Mouse (Mus musculus): Measurements from ENCODE around the gene Iqcm. TPM values are rescaled to one million over a fixed set of nuclear protein-coding genes. Genes with fewer than 3 reads are reported as not detected.
"Not testable (repeated sequence)": the region's sequence is repeated elsewhere in the genome, so short reads cannot be mapped to it uniquely, and the experiment has no call there.

The Iqcm gene
- polyA plus RNA-seq (2012; fragmentation: generic; extraction: Trizol) = not detected

- Histone ChIP-seq H3K4me2 (ENCODE audit: low read depth) (no peak within 1 kb of the TSS), H3K4me3 (no peak within 1 kb of the TSS), H3K36me3 (ENCODE audit: control insufficient read depth, insufficient read depth) (no peaks in the 10 kb centered on the region), H3K27me3 (ENCODE audit: control insufficient read depth, insufficient read depth, insufficient read length) (no peaks in the 10 kb centered on the region), H3ac (ENCODE audit: control insufficient read depth, insufficient read length) (no peak within 1 kb of the TSS), H3K79me2 (ENCODE audit: control insufficient read depth, insufficient read depth) (no peaks in the 10 kb centered on the region)
- TF ChIP-seq POLR2AphosphoS2 (IDR thresholded peaks at IDR 0.05; ENCODE audit: insufficient read length, low read depth) = no peak
- no peak for TF ChIP-seq USF1 (IDR thresholded peaks at IDR 0.05; ENCODE audit: low read depth)
- no peak for TF ChIP-seq E2F4 (IDR thresholded peaks at IDR 0.05; ENCODE audit: insufficient read depth)
- TF ChIP-seq TCF12 (IDR thresholded peaks at IDR 0.05; ENCODE audit: insufficient read depth, poor library complexity, severe bottlenecking) = no peak
- no peak for TF ChIP-seq MYOD1 (IDR thresholded peaks at IDR 0.05; ENCODE audit: control insufficient read depth in 1 of 3, insufficient read length in 2 of 3, low read depth in 2 of 3)
- TF ChIP-seq REST (IDR thresholded peaks at IDR 0.05; ENCODE audit: insufficient read depth, insufficient read length) = no peak
- TF ChIP-seq CEBPB (IDR thresholded peaks at IDR 0.05; ENCODE audit: insufficient read depth, poor library complexity, severe bottlenecking) = no peak
- TF ChIP-seq MYOG (IDR thresholded peaks at IDR 0.05; ENCODE audit: control insufficient read depth in 1 of 3, insufficient read depth in 1 of 3, insufficient read length in 2 of 3, low read depth in 2 of 3) = no peak
- TF ChIP-seq POLR2A (IDR thresholded peaks at IDR 0.05; ENCODE audit: insufficient read length, low read depth) = no peak
- no peak for TF ChIP-seq MAX (IDR thresholded peaks at IDR 0.05; ENCODE audit: low read depth)
- TF ChIP-seq SRF (IDR thresholded peaks at IDR 0.05; ENCODE audit: control insufficient read depth, insufficient read length, low read depth) = no peak
- no peak for TF ChIP-seq TCF3 (IDR thresholded peaks at IDR 0.05; ENCODE audit: insufficient read length, low read depth)
Observed at GRCm38 (mm10) chr8:75448394-75448793, at the start of gene Iqcm. TSS of gene Iqcm (plus strand) at chr8:75448694.

GRCm38 (mm10) chr8:75406489-75406888 lies 42.0 kb upstream of the Iqcm start, which contains the start of gene Gm10358:
TSS of gene Gm10358 (minus strand) at chr8:75406589.
- Histone ChIP-seq H3K4me3 (no peak within 1 kb of the TSS), H3ac (ENCODE audit: control insufficient read depth, insufficient read length) (no peak within 1 kb of the TSS), H3K4me2 (ENCODE audit: low read depth) (no peak within 1 kb of the TSS), H3K79me2 (ENCODE audit: control insufficient read depth, insufficient read depth) (no peaks in the 10 kb centered on the region), H3K27me3 (ENCODE audit: control insufficient read depth, insufficient read depth, insufficient read length) (no peaks in the 10 kb centered on the region), H3K36me3 (ENCODE audit: control insufficient read depth, insufficient read depth) (no peaks in the 10 kb centered on the region)
- TF ChIP-seq E2F4 (IDR thresholded peaks at IDR 0.05; ENCODE audit: insufficient read depth) (no peak), USF1 (IDR thresholded peaks at IDR 0.05; ENCODE audit: low read depth) (no peak), POLR2A (IDR thresholded peaks at IDR 0.05; ENCODE audit: insufficient read length, low read depth) (no peak), MYOG (IDR thresholded peaks at IDR 0.05; ENCODE audit: control insufficient read depth in 1 of 3, insufficient read depth in 1 of 3, insufficient read length in 2 of 3, low read depth in 2 of 3) (no peak), TCF3 (IDR thresholded peaks at IDR 0.05; ENCODE audit: insufficient read length, low read depth) (no peak), REST (IDR thresholded peaks at IDR 0.05; ENCODE audit: insufficient read depth, insufficient read length) (no peak), TCF12 (IDR thresholded peaks at IDR 0.05; ENCODE audit: insufficient read depth, poor library complexity, severe bottlenecking) (no peak), POLR2AphosphoS2 (IDR thresholded peaks at IDR 0.05; ENCODE audit: insufficient read length, low read depth) (no peak), SRF (IDR thresholded peaks at IDR 0.05; ENCODE audit: control insufficient read depth, insufficient read length, low read depth) (no peak), MYOD1 (IDR thresholded peaks at IDR 0.05; ENCODE audit: control insufficient read depth in 1 of 3, insufficient read length in 2 of 3, low read depth in 2 of 3) (no peak), MAX (IDR thresholded peaks at IDR 0.05; ENCODE audit: low read depth) (no peak)

GRCm38 (mm10) chr8:75415696-75416095 lies 32.8 kb upstream of the Iqcm start:
- not testable (repeated sequence) for H3K36me3 ChIP-seq (ENCODE audit: control insufficient read depth, insufficient read depth); H3K27me3 ChIP-seq (ENCODE audit: control insufficient read depth, insufficient read depth, insufficient read length); H3K79me2 ChIP-seq (ENCODE audit: control insufficient read depth, insufficient read depth); H3ac ChIP-seq (ENCODE audit: control insufficient read depth, insufficient read length); H3K4me2 ChIP-seq (ENCODE audit: low read depth); H3K4me3 ChIP-seq

DNA sequence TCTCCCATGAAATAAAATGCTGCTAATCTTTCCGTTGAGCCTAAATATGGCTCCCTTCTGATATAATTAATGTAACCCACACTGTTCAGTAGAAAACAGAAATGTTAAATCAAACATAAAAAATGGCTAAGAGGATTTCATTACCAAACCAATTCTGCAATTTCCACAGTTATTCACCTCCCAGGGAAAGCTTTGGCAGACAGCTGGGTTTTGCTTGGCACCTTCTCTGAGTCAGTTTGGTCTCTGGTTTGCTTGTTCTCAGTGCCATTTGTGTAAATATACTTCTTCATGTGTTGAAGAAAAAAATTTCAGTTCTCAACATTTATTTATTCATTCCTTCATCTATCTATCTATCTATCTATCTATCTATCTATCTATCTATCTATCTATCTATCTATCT lies 28.3 kb downstream of the Iqcm start:
- no peaks in the 10 kb centered on the region for H3K27me3 ChIP-seq (ENCODE audit: control insufficient read depth, insufficient read depth, insufficient read length)
- no peaks in the 10 kb centered on the region for H3K36me3 ChIP-seq (ENCODE audit: control insufficient read depth, insufficient read depth)
- no peak overlapping the region for H3K4me3 ChIP-seq
- H3K4me2 ChIP-seq (ENCODE audit: low read depth) = no peak overlapping the region
- no peaks in the 10 kb centered on the region for H3K79me2 ChIP-seq (ENCODE audit: control insufficient read depth, insufficient read depth)
- TF ChIP-seq MAX (IDR thresholded peaks at IDR 0.05; ENCODE audit: low read depth) (no peak), POLR2AphosphoS2 (IDR thresholded peaks at IDR 0.05; ENCODE audit: insufficient read length, low read depth) (no peak), E2F4 (IDR thresholded peaks at IDR 0.05; ENCODE audit: insufficient read depth) (no peak), MYOG (IDR thresholded peaks at IDR 0.05; ENCODE audit: control insufficient read depth in 1 of 3, insufficient read depth in 1 of 3, insufficient read length in 2 of 3, low read depth in 2 of 3) (no peak), CEBPB (IDR thresholded peaks at IDR 0.05; ENCODE audit: insufficient read depth, poor library complexity, severe bottlenecking) (no peak), POLR2A (IDR thresholded peaks at IDR 0.05; ENCODE audit: insufficient read length, low read depth) (no peak)
- no peak overlapping the region for H3ac ChIP-seq (ENCODE audit: control insufficient read depth, insufficient read length)

DNA sequence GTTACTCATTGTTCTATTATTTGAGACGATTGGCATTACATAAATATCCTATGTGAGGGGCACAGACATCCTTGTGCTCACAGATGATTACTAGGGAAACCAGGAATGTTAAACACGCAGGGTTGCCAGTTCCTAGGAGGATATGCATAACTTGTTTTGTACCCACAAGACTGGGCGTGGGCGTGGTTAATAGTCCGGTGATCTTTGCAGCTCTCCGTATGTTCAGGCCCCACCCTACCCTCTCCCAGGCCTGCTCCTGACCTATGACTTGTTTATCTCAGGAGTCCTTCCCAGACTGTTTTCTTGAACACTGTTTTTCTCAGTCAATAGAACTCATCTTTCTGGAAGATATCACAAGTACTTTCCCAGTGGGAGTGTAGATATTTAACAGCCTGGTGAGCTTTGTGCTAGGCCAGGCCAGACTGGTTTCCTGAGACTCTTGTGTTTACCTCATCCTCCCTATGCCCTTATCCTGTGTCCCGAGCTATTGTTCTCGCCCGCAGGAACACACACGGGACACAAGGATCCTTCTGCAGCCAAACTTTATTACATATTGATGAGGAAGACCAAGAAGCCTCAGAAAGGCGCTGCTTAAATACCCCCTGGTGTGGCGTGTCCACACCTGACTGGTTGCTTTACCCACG lies 40.7 kb downstream of the Iqcm start:
- Histone ChIP-seq H3K79me2 (ENCODE audit: control insufficient read depth, insufficient read depth) (no peaks in the 10 kb centered on the region), H3K4me2 (ENCODE audit: low read depth) (no peak overlapping the region), H3K4me3 (no peak overlapping the region), H3K27me3 (ENCODE audit: control insufficient read depth, insufficient read depth, insufficient read length) (no peaks in the 10 kb centered on the region), H3ac (ENCODE audit: control insufficient read depth, insufficient read length) (no peak overlapping the region), H3K36me3 (ENCODE audit: control insufficient read depth, insufficient read depth) (no peaks in the 10 kb centered on the region)
- no peak for TF ChIP-seq E2F4 (IDR thresholded peaks at IDR 0.05; ENCODE audit: insufficient read depth)
- no peak for TF ChIP-seq REST (IDR thresholded peaks at IDR 0.05; ENCODE audit: insufficient read depth, insufficient read length)
